Mouse (Mus musculus) MEL (cell line): Measurements from ENCODE around the gene Iqgap3.

ENCODE experiments used
- CHD1 ChIP-seq: IDR thresholded peaks from 2 replicates; pipeline ENCODE4 v1.6.1; 2012; ENCODE audit warnings: low read depth, mild to moderate bottlenecking, inconsistent platforms, low read length, improper control_type of control experiment
- GATA1 ChIP-seq: IDR thresholded peaks from 2 replicates; pipeline ENCODE4 v1.6.1; 2011; ENCODE audit warnings: low read depth, low read length, improper control_type of control experiment
- MAZ ChIP-seq: IDR thresholded peaks from 2 replicates; pipeline ENCODE4 v1.6.1; 2012; ENCODE audit warnings: low read depth, mild to moderate bottlenecking, inconsistent platforms, low read length, improper control_type of control experiment
- NRF1 ChIP-seq: IDR thresholded peaks from 2 replicates; pipeline ENCODE4 v1.6.1; 2014; ENCODE audit warnings: low read depth, mild to moderate bottlenecking, inconsistent platforms, low read length, improper control_type of control experiment, moderate library complexity; ENCODE audit not compliant: poor library complexity, insufficient read depth, severe bottlenecking
- POLR2A ChIP-seq, 2 experiments: IDR thresholded peaks; 2 replicates each; pipeline ENCODE4 v1.6.1; 2011 to 2012; ENCODE audit warnings: low read length in 2 of 2, mild to moderate bottlenecking in 2 of 2, control low read depth in 1 of 2, improper control_type of control experiment in 1 of 2, low read depth in 1 of 2, moderate library complexity in 1 of 2; ENCODE audit not compliant: control insufficient read depth in 1 of 2, insufficient read depth in 1 of 2, poor library complexity in 1 of 2
- SMC3 ChIP-seq: IDR thresholded peaks from 2 replicates; pipeline ENCODE4 v1.6.1; 2011; ENCODE audit warnings: low read depth, low read length, improper control_type of control experiment
- TCF12 ChIP-seq: IDR thresholded peaks from 2 replicates; pipeline ENCODE4 v1.6.1; 2014; ENCODE audit warnings: low read depth, mild to moderate bottlenecking, inconsistent platforms, low read length, improper control_type of control experiment, moderate library complexity
- USF1 ChIP-seq: IDR thresholded peaks from 2 replicates; pipeline ENCODE4 v1.6.1; 2014; ENCODE audit warnings: low read depth, mild to moderate bottlenecking, inconsistent platforms, low read length, improper control_type of control experiment, moderate library complexity

DNA sequence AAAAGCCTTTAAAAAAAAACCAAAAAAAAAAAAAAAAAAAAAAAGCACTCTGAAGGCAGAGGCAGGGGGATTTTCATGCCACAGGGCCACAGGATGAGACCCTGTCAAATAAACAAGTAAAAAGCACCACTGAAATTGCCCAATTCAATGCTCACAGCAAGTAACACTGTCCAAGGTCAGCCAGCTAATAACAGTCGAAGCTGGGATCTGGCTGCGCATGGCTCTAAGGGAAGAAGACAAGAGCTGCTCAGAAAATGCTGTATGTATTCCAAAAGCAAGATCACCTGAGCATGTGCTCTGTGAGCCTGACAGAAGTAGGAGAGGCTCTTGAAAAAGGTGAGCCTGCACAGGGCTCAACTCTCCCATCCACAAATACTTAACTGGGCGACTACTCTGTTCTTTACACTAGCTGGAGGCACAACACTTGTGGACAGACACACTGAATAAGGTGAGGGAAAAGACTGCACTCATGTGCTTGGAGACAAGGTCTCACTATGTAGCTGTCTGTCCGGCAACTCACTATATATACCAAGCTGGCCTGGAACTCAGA lies 55.2 kb downstream of the Iqgap3 start:
- TF ChIP-seq USF1 (no peak), CHD1 (no peak), GATA1 (no peak), SMC3 (no peak), TCF12 (no peak), POLR2A (IDR thresholded peaks at IDR 0.05; ENCODE audit: control insufficient read depth in 1 of 2, insufficient read depth in 1 of 2, low read depth in 1 of 2, low read length in 2 of 2, poor library complexity in 1 of 2) (no peak), NRF1 (no peak), MAZ (no peak)
